Comparison of ENCODE assay signal across 31 mouse cellular contexts in the genomic region with DNA sequence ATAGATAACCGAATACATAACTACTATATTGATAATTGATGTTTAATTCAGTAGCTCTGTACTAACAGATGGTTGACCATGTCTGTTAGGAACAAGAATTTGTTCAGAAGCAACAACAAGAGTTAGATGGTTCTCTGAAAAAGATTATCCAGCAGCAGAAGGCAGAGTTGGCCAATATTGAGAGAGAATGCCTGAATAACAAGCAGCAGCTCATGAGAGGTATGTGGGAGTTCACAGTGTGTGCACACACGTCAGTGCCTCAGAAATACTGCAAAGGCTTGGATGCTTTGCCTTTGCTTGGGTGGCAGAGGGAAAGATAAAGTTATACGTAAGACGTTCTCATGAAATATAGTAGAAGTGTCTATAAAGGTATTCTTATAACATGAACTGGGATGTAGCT. TPM values are rescaled to one million over a fixed set of nuclear protein-coding genes. Genes with fewer than 3 reads are reported as not detected.
"Had no signal": no experiment of that assay in that cellular context is flagged by ENCODE, and none has a peak within 500 bp of the region (broad histone marks: within the 10 kb centered on the region; RNA-seq: fewer than 3 reads in every experiment).

No protein-coding gene starts in this region.

- H3K9ac ChIP-seq: embryonic facial prominence, embryonic 12.5 days; embryonic facial prominence, embryonic 13.5 days; embryonic facial prominence, embryonic 15.5 days; forebrain, embryonic 12.5 days; forebrain, embryonic 13.5 days; forebrain, embryonic 15.5 days; forebrain, postnatal 0 days had no signal

- H3K9me3 ChIP-seq: embryonic facial prominence, embryonic 10.5 days; embryonic facial prominence, embryonic 12.5 days; embryonic facial prominence, embryonic 13.5 days; embryonic facial prominence, embryonic 15.5 days; forebrain, embryonic 10.5 days; forebrain, embryonic 12.5 days; forebrain, embryonic 13.5 days; forebrain, embryonic 15.5 days had no signal

- ATAC-seq: forebrain, embryonic 13.5 days; forebrain, embryonic 14.5 days; forebrain, embryonic 15.5 days; forebrain, embryonic 16.5 days; forebrain, postnatal 0 days had no signal

- H3K27me3 ChIP-seq: embryonic facial prominence, embryonic 12.5 days; embryonic facial prominence, embryonic 13.5 days; embryonic facial prominence, embryonic 15.5 days; forebrain, embryonic 12.5 days; forebrain, embryonic 13.5 days; forebrain, embryonic 15.5 days had no signal

- H3K27ac ChIP-seq: embryonic facial prominence, embryonic 10.5 days; embryonic facial prominence, embryonic 12.5 days; embryonic facial prominence, embryonic 13.5 days; embryonic facial prominence, embryonic 15.5 days; forebrain, embryonic 10.5 days; forebrain, embryonic 12.5 days; forebrain, embryonic 13.5 days; forebrain, embryonic 15.5 days; gastrocnemius, adult 2 months; heart, adult 2 months had no signal

- H3K4me2 ChIP-seq: embryonic facial prominence, embryonic 12.5 days; embryonic facial prominence, embryonic 13.5 days; embryonic facial prominence, embryonic 15.5 days; forebrain, embryonic 12.5 days; forebrain, embryonic 13.5 days; forebrain, embryonic 15.5 days had no signal

- DNase-seq: cerebellum, adult 2 months; cerebellum, adult 8-10 months; cerebellum, adult 9-10 months; cerebellum, adult 9-11 months; cerebellum, postnatal 10 days; cerebellum, postnatal 14 days; cerebellum, postnatal 25 days; cerebellum, postnatal 36 days; embryo, embryonic 11 days; forebrain, postnatal 0 days; gastrocnemius, adult 2 months; gastrocnemius, postnatal 10 days; gastrocnemius, postnatal 14 days; gastrocnemius, postnatal 25 days; gastrocnemius, postnatal 36 days; heart, adult 18-20 months; heart, adult 2 months had no signal

- H3K4me1 ChIP-seq: embryonic facial prominence, embryonic 10.5 days; embryonic facial prominence, embryonic 12.5 days; embryonic facial prominence, embryonic 13.5 days; embryonic facial prominence, embryonic 15.5 days; forebrain, embryonic 10.5 days; forebrain, embryonic 12.5 days; forebrain, embryonic 13.5 days; forebrain, embryonic 15.5 days had no signal

- H3K4me3 ChIP-seq: embryonic facial prominence, embryonic 10.5 days; embryonic facial prominence, embryonic 12.5 days; embryonic facial prominence, embryonic 13.5 days; embryonic facial prominence, embryonic 15.5 days; erythroblast, embryonic 14.5 days; forebrain, embryonic 10.5 days; forebrain, embryonic 12.5 days; forebrain, embryonic 13.5 days; forebrain, embryonic 15.5 days; gastrocnemius, adult 2 months; heart, adult 2 months had no signal

RNA-seq across cellular contexts. Expression of gene Col17a1, which starts 56.5 kb away (rescaled TPM):
- total RNA-seq: common myeloid progenitor, adult 5-6 weeks; gastrocnemius, adult 2 months; granulocyte monocyte progenitor cell, adult 5-6 weeks; heart, adult 8-10 months had no signal
- polyA plus RNA-seq: erythroblast, embryonic 14.5 days had no signal
